Mouse (Mus musculus) midbrain, embryonic 12.5 days (tissue): ENCODE results near the gene Pde8a. TPM values are rescaled to one million over a fixed set of nuclear protein-coding genes. Genes with fewer than 3 reads are reported as not detected.
"Not testable (repeated sequence)": the region's sequence is repeated elsewhere in the genome, so short reads cannot be mapped to it uniquely, and the experiment has no call there.

Experiments used
- ATAC-seq: fragments of 200-750 bp; cut with Nextera tagmentation; 2 replicates; pipeline ENCODE4 v1.8.0; 2017; ENCODE audit warnings: low read depth, moderate TSS enrichment, moderate library complexity; ENCODE audit not compliant: low FRiP score
- H3K27ac ChIP-seq: fragments of 300-500 bp; sonication (generic); replicated peaks from 2 replicates; pipeline ENCODE4 v1.5.1; 2016; ENCODE audit warnings: mild to moderate bottlenecking
- H3K27me3 ChIP-seq: fragments of 300-500 bp; sonication (generic); 2 replicates; pipeline ENCODE4 v1.6.1; 2016; ENCODE audit warnings: mild to moderate bottlenecking
- H3K36me3 ChIP-seq: fragments of 300-500 bp; sonication (generic); 2 replicates; pipeline ENCODE4 v1.6.1; 2016
- H3K4me1 ChIP-seq: fragments of 300-500 bp; sonication (generic); 2 replicates; pipeline ENCODE4 v1.6.1; 2016
- H3K4me2 ChIP-seq: fragments of 300-500 bp; sonication (generic); replicated peaks from 2 replicates; pipeline ENCODE4 v1.6.1; 2016; ENCODE audit warnings: mild to moderate bottlenecking, moderate library complexity
- H3K4me3 ChIP-seq: fragments of 300-500 bp; sonication (generic); 2 replicates; pipeline ENCODE4 v1.5.1; 2016; ENCODE audit warnings: mild to moderate bottlenecking
- H3K9ac ChIP-seq: fragments of 300-500 bp; sonication (generic); replicated peaks from 2 replicates; pipeline ENCODE4 v1.6.1; 2016; ENCODE audit warnings: mild to moderate bottlenecking, moderate library complexity
- H3K9me3 ChIP-seq: fragments of 300-500 bp; sonication (generic); 2 replicates; pipeline ENCODE4 v1.6.1; 2016; ENCODE audit warnings: mild to moderate bottlenecking
- WGBS: fragments of 180-500 bp; shearing (Covaris S2); methylation state at CpG from one replicate; pipeline ENCODE4 v1.1.7; 2016; 5-methylcytosine and 5-hydroxymethylcytosine counted together
- polyA plus RNA-seq: library from polyadenylated mRNA; unstranded; fragments of >200 nt; fragmentation: Nextera tagmentation; extraction: Ambion mirVana; gene quantifications from 2 replicates; pipeline ENCODE4 v1.2.1, GENCODE M21; 2016

Pde8a gene
- polyA plus RNA-seq, 1 experiment from 2014 or later = 2.9 TPM

DNA sequence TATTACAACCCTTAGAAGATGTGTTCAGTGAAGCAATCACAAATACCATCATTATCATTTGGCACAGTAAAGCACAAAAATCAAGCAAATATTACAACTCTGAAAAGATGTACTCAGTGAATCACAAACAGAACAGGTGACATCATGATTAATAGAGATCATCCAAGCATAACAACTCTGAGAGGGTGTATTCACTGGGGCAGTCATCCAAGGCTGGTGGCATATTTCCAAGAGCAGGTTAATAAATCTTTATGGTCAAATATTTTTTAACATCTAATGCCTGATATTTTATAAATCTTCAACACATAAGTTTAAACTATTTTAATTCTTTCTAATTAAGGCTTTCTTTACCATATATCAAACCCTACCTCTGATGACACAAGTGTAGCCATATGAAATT, 27.4 kb upstream of the Pde8a start:
- H3K9ac ChIP-seq, H3K27ac ChIP-seq, H3K9me3 ChIP-seq, H3K4me2 ChIP-seq, ATAC-seq, H3K36me3 ChIP-seq, H3K4me1 ChIP-seq, H3K4me3 ChIP-seq, H3K27me3 ChIP-seq: not testable (repeated sequence)

DNA sequence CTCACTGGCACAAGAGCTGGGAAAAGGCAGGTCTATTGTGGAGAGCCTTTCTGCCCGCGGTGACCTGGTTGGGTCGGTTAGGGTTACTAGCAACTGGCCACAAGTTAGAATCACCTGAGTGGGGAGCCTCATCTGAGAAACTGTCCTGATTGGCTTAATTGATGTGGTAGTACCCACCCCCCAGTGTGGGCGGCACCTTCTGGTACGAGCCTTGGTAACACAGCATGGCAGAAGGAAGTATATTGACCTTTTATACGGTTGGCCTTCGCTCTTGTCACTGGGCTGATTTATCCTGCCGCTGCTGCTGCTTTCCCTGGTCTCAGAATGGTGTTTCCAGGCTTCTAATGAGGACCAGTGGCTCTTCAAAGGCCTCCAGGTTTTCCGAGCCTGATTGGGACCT, 24.2 kb upstream of the Pde8a start:
- no peaks in the 10 kb centered on the region for H3K27me3 ChIP-seq
- H3K36me3 ChIP-seq = no peaks in the 10 kb centered on the region
- no peak overlapping the region for H3K27ac ChIP-seq
- no peaks in the 10 kb centered on the region for H3K4me1 ChIP-seq
- no peaks in the 10 kb centered on the region for H3K9me3 ChIP-seq
- 84% methylated on average over 9 of the region's 9 CpGs for WGBS
- no peak overlapping the region for H3K4me3 ChIP-seq
- ATAC-seq = no peak
- H3K4me2 ChIP-seq = no peak overlapping the region
- no peak overlapping the region for H3K9ac ChIP-seq

DNA sequence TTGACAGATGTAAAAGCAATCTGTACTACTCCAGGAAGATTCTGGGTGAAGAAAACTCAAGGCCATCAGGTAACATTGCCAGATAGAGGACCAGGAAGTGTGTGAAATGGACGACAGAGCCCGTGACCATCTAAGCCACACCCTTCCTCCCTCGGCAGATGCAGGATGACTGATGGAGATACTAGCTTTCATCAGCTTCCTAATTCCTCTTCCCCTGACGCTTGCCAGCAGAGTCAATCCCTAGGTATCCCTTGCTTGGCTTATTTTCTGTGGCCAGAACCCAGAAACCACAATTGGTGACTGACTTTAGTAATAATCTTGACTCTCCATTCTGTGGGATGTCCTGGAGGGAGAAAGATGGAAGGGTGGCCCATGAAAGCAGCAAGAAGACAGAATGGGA, 17.9 kb upstream of the Pde8a start:
- peaks cover 7% of the 10 kb centered on the region; the same call in 1 of the 2 replicates for H3K4me1 ChIP-seq
- H3K9ac ChIP-seq = no peak overlapping the region
- 88% methylated on average over 4 of the region's 4 CpGs for WGBS
- no peak overlapping the region for H3K27ac ChIP-seq
- H3K4me3 ChIP-seq = no peak overlapping the region
- no peaks in the 10 kb centered on the region for H3K9me3 ChIP-seq
- no peak overlapping the region for H3K4me2 ChIP-seq
- no peak for ATAC-seq
- no peaks in the 10 kb centered on the region for H3K27me3 ChIP-seq
- H3K36me3 ChIP-seq = no peaks in the 10 kb centered on the region

DNA sequence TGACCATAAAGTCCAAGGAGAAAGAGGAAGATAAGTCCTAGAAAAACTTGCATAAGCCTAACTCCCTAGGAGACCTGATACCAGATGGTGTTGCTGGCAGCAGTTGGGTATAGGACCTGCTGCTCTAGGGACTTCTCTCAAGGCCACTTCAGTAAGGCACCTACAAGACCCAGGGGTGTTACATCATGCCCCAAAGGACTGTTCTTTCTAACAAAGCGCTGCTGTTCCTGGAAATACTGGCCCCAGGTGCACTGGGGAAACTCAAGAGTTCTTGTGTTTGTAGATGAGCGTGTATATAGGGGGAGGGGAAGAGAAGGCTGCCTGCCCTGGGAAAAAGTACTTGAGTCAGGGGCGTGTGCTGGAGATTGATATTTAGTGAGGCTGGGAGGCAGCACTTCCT, 16.6 kb upstream of the Pde8a start:
- ATAC-seq = no peak
- no peak overlapping the region for H3K4me3 ChIP-seq
- peaks cover 7% of the 10 kb centered on the region; the same call in 1 of the 2 replicates for H3K4me1 ChIP-seq
- H3K4me2 ChIP-seq = no peak overlapping the region
- H3K9me3 ChIP-seq = no peaks in the 10 kb centered on the region
- WGBS = 74% methylated on average over 3 of the region's 3 CpGs
- no peaks in the 10 kb centered on the region for H3K36me3 ChIP-seq
- H3K27me3 ChIP-seq = no peaks in the 10 kb centered on the region
- no peak overlapping the region for H3K9ac ChIP-seq
- no peak overlapping the region for H3K27ac ChIP-seq

DNA sequence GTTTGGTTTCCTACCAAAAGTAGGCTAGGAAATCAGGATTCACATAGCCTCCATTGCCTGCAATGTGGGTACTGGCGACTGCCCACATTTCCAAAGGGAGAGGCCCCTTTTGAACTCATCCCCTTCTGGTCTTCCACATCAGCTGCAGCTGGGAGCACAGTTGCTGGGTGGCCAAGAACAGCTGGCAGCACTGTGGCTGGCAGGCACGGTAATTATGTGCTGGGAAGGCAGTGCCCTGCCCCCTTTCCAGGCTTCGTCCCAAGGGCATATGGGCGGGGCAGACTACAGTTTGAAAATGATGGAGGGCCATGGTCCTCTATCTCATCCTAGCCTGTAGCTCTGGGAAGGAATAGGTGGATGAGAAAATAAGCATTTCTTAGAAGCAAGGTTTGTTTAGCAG, 14.9 kb upstream of the Pde8a start:
- Histone ChIP-seq H3K4me2 (no peak overlapping the region), H3K4me3 (no peak overlapping the region), H3K9ac (no peak overlapping the region), H3K4me1 (peaks cover 7% of the 10 kb centered on the region; the same call in 1 of the 2 replicates), H3K27me3 (no peaks in the 10 kb centered on the region), H3K36me3 (no peaks in the 10 kb centered on the region), H3K9me3 (no peaks in the 10 kb centered on the region), H3K27ac (no peak overlapping the region)
- WGBS = 53% methylated on average over 4 of the region's 4 CpGs
- no peak for ATAC-seq

DNA sequence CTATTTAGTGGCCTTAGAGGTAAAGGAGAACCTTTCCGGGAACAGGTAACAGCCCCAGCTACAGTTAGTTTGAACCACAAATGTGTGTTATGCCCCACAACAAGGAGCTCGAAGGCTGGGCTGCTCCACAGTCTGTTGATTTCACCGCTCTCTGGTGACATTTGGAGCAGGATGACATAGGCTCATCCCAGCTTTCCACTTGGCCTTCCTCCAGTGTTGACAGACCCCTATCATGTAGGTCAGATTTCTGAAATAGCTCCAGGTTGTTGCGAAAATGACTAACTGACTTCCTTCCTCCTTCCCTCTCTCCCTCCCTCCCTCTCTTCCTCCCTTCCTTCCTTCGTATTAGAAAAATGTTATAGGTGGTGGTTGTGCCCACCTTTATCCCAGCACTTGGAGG, 14.3 kb upstream of the Pde8a start:
- no peak for ATAC-seq
- WGBS = 70% methylated on average over 5 of the region's 5 CpGs
- Histone ChIP-seq H3K4me2 (no peak overlapping the region), H3K9me3 (no peaks in the 10 kb centered on the region), H3K4me3 (no peak overlapping the region), H3K27me3 (no peaks in the 10 kb centered on the region), H3K36me3 (no peaks in the 10 kb centered on the region), H3K4me1 (peaks cover 7% of the 10 kb centered on the region; the same call in 1 of the 2 replicates), H3K27ac (no peak overlapping the region), H3K9ac (no peak overlapping the region)

DNA sequence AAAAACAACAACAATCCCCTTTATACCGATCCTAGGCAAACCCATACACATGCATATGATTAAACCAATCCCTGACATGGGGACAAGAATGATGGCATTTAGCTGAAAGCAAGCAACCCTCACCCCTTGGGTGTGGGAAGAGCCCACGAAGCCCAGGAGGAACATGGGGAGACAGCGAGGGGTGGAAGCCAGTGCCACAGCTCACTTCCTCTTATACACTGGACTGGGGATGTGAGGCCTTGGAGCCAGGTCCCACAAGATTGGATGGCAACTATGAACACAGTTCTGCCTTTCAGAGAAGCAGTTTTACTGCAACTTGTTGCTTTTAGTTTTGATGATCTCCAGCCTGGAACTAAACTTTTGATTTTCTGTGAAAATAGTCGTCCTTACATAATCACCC, 13.6 kb upstream of the Pde8a start:
- no peak overlapping the region for H3K4me3 ChIP-seq
- no peaks in the 10 kb centered on the region for H3K36me3 ChIP-seq
- H3K4me2 ChIP-seq = no peak overlapping the region
- H3K4me1 ChIP-seq = peaks cover 7% of the 10 kb centered on the region; the same call in 1 of the 2 replicates
- 70% methylated on average over 4 of the region's 4 CpGs for WGBS
- H3K9me3 ChIP-seq = no peaks in the 10 kb centered on the region
- no peak overlapping the region for H3K9ac ChIP-seq
- ATAC-seq = no peak
- no peaks in the 10 kb centered on the region for H3K27me3 ChIP-seq
- no peak overlapping the region for H3K27ac ChIP-seq

DNA sequence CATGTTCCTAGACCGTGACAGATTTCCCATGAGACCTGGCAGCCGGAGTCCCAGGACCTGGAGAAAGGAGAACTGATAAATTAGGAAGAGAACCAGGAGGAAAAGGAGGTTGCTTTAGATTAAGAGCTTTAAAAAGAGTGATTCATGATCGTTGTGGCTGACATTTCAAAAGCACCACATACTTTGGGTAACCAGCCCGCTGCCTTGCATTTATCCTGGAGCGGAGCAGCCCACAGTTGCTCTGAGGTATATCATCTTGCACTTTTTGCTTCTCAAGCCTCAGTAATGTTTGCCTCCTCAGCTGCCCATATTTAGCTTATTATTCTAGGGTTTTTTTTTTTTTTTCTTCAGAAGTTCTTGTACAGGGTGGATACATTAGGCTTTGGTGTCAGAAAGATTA, 11.0 kb upstream of the Pde8a start:
- H3K4me2 ChIP-seq = no peak overlapping the region
- no peak for ATAC-seq
- H3K4me1 ChIP-seq = peaks cover 7% of the 10 kb centered on the region; the same call in 1 of the 2 replicates
- WGBS = 77% methylated on average over 5 of the region's 5 CpGs
- H3K9me3 ChIP-seq = no peaks in the 10 kb centered on the region
- H3K27me3 ChIP-seq = no peaks in the 10 kb centered on the region
- no peak overlapping the region for H3K27ac ChIP-seq
- no peak overlapping the region for H3K9ac ChIP-seq
- H3K4me3 ChIP-seq = no peak overlapping the region
- no peaks in the 10 kb centered on the region for H3K36me3 ChIP-seq

DNA sequence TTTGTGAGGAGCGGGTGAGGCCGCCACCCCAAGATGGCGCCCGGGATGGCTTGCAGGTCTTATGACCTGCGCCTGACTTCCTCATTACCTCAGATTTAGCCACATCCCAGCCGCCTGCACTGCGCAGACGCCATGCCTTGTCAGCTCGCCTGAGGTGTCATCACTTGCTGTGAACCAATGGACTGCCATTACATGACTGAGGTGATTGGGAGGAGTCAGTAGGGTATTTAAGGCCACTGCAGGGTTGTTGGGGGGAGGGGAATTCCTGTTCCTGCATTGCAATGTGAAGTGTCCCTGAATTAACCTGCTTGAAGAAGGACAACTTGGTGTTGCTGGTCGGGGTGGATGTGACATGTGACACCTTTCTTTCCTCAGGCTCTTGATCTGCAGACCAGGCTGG, 9.8 kb upstream of the Pde8a start:
- not testable (repeated sequence) for H3K9ac ChIP-seq, H3K36me3 ChIP-seq, H3K27ac ChIP-seq, H3K9me3 ChIP-seq, H3K4me1 ChIP-seq, H3K27me3 ChIP-seq, ATAC-seq, H3K4me2 ChIP-seq, H3K4me3 ChIP-seq
- 85% methylated on average over 10 of the region's 10 CpGs for WGBS

DNA sequence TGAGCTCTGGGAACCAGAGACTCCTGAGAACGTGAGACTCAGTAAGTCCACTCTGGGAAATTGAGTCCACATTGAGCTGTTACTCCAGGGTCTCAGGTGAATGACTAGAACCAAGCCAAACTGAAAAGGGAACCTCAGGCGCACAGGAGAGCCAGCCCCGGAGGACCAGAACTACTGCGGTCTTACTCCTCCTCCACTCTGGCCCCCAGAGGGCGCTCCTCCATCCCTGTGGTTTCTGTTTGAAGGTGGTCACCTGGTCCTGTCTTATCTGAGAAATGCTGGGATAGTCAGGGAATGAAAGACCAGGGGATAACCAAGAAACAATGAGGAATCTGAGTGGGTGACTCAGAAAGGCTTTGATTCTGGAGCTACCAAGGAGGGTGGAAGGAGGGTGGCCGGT, 4.5 kb upstream of the Pde8a start:
- H3K9me3 ChIP-seq = no peaks in the 10 kb centered on the region
- no peaks in the 10 kb centered on the region for H3K36me3 ChIP-seq
- peaks cover 56% of the 10 kb centered on the region for H3K27me3 ChIP-seq
- H3K27ac ChIP-seq = no peak overlapping the region
- no peak overlapping the region for H3K4me3 ChIP-seq
- no peak overlapping the region for H3K4me2 ChIP-seq
- ATAC-seq = no peak
- 20% methylated on average over 6 of the region's 6 CpGs for WGBS
- peaks cover 18% of the 10 kb centered on the region for H3K4me1 ChIP-seq
- no peak overlapping the region for H3K9ac ChIP-seq

DNA sequence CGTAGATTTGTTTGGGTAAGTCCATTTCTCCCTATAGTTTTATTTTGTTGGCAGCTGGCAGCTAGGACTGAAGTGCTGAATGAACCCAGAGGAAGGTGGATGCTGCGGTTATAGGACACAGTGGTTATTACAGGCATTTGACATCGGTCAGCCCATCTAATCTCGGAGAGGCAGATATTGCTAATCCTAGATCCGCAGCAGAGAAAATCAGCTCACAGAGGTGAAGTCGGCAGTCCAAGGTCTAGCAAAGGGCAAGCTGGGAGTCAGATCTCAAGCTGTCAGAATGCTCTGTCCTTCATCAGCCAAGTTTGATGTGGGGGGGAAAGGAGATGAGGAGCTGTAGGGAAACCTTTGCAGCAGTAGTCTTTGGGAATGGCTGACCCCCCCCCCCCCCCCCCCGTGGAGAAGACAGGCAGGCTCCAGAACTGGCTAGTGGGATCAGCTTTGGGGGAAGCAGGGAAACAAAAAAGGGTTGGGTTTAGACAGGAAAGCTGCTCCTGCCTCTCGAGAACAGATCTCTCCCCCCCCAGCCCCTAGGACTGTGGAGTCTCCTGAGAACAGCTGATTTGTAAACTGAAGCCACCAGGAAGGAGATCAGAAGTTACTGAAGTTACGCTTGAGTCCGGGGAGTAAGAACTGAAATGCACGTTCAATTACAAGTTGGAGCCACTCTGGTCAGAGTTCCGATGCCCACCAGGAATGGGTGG, 3.3 kb upstream of the Pde8a start:
- H3K27me3 ChIP-seq = peaks cover 67% of the 10 kb centered on the region
- no peak overlapping the region for H3K4me3 ChIP-seq
- H3K9me3 ChIP-seq = no peaks in the 10 kb centered on the region
- no peak for ATAC-seq
- no peak overlapping the region for H3K27ac ChIP-seq
- H3K9ac ChIP-seq = no peak overlapping the region
- 52% methylated on average over 11 of the region's 12 CpGs for WGBS
- no peak overlapping the region for H3K4me2 ChIP-seq
- peaks cover 22% of the 10 kb centered on the region for H3K4me1 ChIP-seq
- no peaks in the 10 kb centered on the region for H3K36me3 ChIP-seq

DNA sequence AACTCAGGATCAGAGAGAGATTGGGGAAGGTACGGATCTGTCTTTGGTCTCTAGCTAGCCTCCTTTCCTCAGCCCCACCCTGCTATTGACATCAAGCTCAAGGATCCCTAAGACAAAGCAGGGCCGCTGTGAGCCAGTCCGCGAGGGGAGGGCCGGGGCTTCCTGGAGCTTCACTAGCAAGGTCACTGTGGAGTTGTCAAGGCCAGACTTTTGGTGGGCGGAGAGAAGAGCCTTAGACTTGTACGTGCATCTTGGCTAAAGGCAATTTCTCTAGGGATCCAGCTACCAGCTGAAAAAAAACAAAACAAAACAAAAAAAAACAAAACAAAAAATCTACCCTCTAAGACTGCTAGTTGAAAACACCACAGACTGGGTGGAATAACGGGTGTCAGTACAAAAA, 1.6 kb upstream of the Pde8a start:
- H3K4me2 ChIP-seq = peak overlapping the region; percentile 63
- H3K36me3 ChIP-seq = no peaks in the 10 kb centered on the region
- peaks cover 22% of the 10 kb centered on the region for H3K4me1 ChIP-seq
- 2% methylated on average over 8 of the region's 8 CpGs for WGBS
- no peak overlapping the region for H3K9ac ChIP-seq
- H3K4me3 ChIP-seq = peak overlapping the region; percentile 47; the same call in 1 of the 2 replicates
- H3K27ac ChIP-seq = no peak overlapping the region
- no peak for ATAC-seq
- H3K27me3 ChIP-seq = peaks cover 80% of the 10 kb centered on the region
- H3K9me3 ChIP-seq = no peaks in the 10 kb centered on the region

DNA sequence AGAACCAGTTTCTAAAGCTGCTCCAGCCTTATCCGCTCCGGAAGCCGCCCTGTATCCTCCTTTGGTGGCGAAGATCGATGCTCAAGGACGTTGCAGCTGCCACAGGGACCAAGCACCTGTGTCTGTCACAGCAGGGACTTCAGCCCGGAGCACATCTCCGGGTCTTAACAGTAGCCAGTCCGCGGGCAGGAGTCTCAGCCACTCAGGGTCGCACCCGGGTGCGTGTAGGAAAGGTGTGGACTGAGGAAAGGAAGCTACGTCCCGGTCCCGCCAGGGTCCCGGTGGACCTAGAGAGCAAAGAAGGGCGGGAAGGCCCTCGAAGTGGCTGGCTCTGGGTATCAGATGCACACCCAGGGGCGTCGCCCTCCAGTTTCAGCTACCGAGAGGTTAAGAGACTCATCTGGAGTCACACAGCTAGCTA, 1.1 kb upstream of the Pde8a start:
- Histone ChIP-seq H3K36me3 (no peaks in the 10 kb centered on the region), H3K9ac (peak overlapping the region; percentile 37), H3K4me2 (peak overlapping the region; percentile 63), H3K27ac (peak overlapping the region; percentile 60), H3K27me3 (peaks cover 80% of the 10 kb centered on the region), H3K4me3 (peak overlapping the region; percentile 47), H3K4me1 (peaks cover 22% of the 10 kb centered on the region), H3K9me3 (no peaks in the 10 kb centered on the region)
- under 1% methylated on average over 22 of the region's 22 CpGs for WGBS
- peak; percentile 65 for ATAC-seq
